Mouse (Mus musculus): ENCODE measurements around the gene Grwd1. TPM values are rescaled to one million over a fixed set of nuclear protein-coding genes. Genes with fewer than 3 reads are reported as not detected.

Grwd1 gene
- total and polyA plus RNA-seq, 2 experiments from 2014 or later = 34.6 to 48.6 TPM

DNA sequence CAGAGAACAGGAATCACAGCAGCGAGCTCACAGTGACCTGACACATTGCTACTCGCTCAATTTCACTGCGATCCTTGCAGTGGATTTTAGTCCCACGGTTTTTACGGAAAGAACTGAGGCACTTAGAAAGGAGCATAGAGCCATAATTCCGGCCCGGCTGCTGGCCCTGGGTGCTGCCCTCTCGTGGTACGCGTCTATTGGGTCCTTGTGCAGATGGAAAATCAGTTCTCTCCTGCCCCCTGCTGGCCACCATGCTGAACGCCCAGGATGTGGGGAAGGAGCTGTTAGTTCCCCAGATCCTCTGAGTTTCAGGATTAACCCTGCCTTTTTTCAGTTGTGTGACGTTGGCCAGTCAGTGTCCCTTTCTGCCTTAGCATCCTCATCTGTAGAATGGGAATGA is 29.4 kb downstream of the Grwd1 start:
- H3K4me3 ChIP-seq (ENCODE audit: low read length) = no peak overlapping the region
- DNase-seq (ENCODE audit: low spot score) (peak; percentile 96), ATAC-seq (peak; percentile 71)
- peak; percentile 100 for TF ChIP-seq CTCF (IDR thresholded peaks at IDR 0.05; ENCODE audit: low read depth)
- peaks cover 3% of the 10 kb centered on the region; the same call in 1 of the 2 replicates for H3K4me1 ChIP-seq (ENCODE audit: insufficient read depth, low read length)
- no peak overlapping the region; the same call in 1 of the 2 replicates for H3K27ac ChIP-seq
- 4% methylated on average over 12 of the region's 12 CpGs for WGBS
- H3K9me3 ChIP-seq (ENCODE audit: low read length) = no peaks in the 10 kb centered on the region
- no peak overlapping the region for H3K9ac ChIP-seq (replicated peaks; ENCODE audit: low read length)
- no peaks in the 10 kb centered on the region for H3K27me3 ChIP-seq (ENCODE audit: insufficient read depth, low read length)
- H3K4me2 ChIP-seq (ENCODE audit: low read depth, low read length) = no peak overlapping the region
- peaks cover 22% of the 10 kb centered on the region for H3K36me3 ChIP-seq (ENCODE audit: insufficient read depth, low read length)

DNA sequence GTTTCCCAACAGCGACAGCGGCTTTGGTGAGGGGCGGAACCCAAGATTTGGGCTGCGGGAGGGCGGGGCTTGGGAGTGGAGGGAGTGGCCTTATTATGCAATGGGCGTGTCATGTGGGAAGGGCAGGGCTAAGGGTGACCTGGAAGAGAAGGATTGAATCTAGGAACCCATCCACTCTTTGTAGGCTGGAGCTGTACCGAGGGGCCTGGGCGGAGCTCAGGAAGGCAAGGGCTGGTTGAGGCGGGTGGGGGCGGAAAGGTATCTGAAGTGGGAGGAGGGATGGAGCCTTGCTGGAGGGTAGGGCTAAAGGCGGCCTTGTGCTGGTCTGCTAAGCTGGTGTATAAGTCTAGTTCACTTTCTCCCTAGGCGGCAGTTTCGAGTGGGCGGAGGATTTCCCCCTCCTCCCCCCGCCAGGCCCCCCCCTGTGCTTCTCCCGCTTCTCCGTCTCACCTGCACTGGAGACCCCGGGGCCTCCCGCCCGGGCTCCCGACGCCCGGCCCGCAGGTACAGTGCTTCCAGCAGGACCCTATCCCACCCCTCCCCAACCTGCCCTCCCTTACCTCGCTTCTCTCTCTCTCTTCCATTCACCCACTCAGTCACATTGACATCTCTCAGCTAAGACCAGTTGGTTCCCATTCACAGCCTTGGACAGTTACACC is 30.1 kb downstream of the Grwd1 start:
- TF ChIP-seq CTCF (IDR thresholded peaks at IDR 0.05; ENCODE audit: low read depth) = no peak
- ATAC-seq (no peak), DNase-seq (ENCODE audit: low spot score) (no peak)
- peak overlapping the region; percentile 22; the same call in 1 of the 2 replicates for H3K27ac ChIP-seq
- H3K4me2 ChIP-seq (ENCODE audit: low read depth, low read length) = peak overlapping the region; percentile 14; the same call in 1 of the 2 replicates
- H3K4me1 ChIP-seq (ENCODE audit: insufficient read depth, low read length) = peaks cover 3% of the 10 kb centered on the region; the same call in 1 of the 2 replicates
- no peaks in the 10 kb centered on the region for H3K9me3 ChIP-seq (ENCODE audit: low read length)
- H3K36me3 ChIP-seq (ENCODE audit: insufficient read depth, low read length) = peaks cover 26% of the 10 kb centered on the region
- H3K9ac ChIP-seq (replicated peaks; ENCODE audit: low read length) = no peak overlapping the region
- H3K4me3 ChIP-seq (ENCODE audit: low read length) = no peak overlapping the region
- WGBS = 35% methylated on average over 20 of the region's 25 CpGs
- H3K27me3 ChIP-seq (ENCODE audit: insufficient read depth, low read length) = no peaks in the 10 kb centered on the region

DNA sequence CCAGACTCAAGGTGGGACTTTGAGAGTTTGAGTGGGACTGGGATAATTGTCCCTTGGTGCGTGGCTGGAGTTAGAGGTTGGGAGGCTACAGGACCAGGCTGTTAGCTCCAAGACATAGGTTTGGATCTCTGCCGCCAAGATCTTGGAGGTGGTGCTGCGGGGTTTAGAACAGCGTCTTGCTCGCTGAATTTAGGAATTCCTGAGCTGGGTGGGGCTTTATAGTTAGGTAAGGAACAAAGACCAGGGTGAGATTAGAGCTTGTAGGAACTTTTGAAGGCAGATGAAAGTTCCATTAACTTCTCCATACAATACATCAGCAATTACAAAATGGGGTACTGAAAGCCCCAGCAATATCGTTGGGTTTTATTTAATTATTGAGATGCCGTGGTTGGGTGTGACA is 30.7 kb downstream of the Grwd1 start:
- H3K27me3 ChIP-seq (ENCODE audit: insufficient read depth, low read length) = no peaks in the 10 kb centered on the region
- peaks cover 31% of the 10 kb centered on the region for H3K36me3 ChIP-seq (ENCODE audit: insufficient read depth, low read length)
- peaks cover 3% of the 10 kb centered on the region; the same call in 1 of the 2 replicates for H3K4me1 ChIP-seq (ENCODE audit: insufficient read depth, low read length)
- no peak overlapping the region for H3K9ac ChIP-seq (replicated peaks; ENCODE audit: low read length)
- DNase-seq (ENCODE audit: low spot score) (no peak), ATAC-seq (no peak)
- no peak overlapping the region for H3K4me2 ChIP-seq (ENCODE audit: low read depth, low read length)
- TF ChIP-seq CTCF (IDR thresholded peaks at IDR 0.05; ENCODE audit: low read depth) = no peak
- H3K4me3 ChIP-seq (ENCODE audit: low read length) = no peak overlapping the region
- H3K27ac ChIP-seq = no peak overlapping the region
- H3K9me3 ChIP-seq (ENCODE audit: low read length) = no peaks in the 10 kb centered on the region
- 50% methylated on average over 7 of the region's 7 CpGs for WGBS

DNA sequence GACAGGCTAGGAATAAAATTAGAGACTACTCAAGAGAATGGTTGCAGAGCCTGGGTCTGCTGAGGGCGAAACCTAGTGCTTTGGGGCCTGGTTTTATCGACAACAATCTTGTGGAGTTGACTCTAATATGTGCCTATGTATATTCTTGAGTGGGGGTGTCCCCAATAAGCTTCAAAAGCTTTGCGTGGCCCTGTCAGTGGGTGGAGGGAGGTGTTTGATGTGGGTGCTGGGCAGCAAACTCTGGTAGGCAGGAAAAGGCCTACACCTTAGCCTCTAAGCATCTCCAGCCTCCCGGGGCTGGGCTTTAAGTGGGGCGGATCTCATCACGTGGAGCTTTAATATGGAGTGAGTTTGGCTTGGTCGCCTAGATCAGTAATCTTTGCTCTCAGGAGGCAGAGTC is 31.8 kb downstream of the Grwd1 start:
- 58% methylated on average over 7 of the region's 7 CpGs for WGBS
- ATAC-seq (no peak), DNase-seq (ENCODE audit: low spot score) (no peak)
- Histone ChIP-seq H3K27ac (no peak overlapping the region), H3K4me2 (ENCODE audit: low read depth, low read length) (no peak overlapping the region; the same call in 1 of the 2 replicates), H3K9me3 (ENCODE audit: low read length) (no peaks in the 10 kb centered on the region), H3K9ac (replicated peaks; ENCODE audit: low read length) (no peak overlapping the region), H3K27me3 (ENCODE audit: insufficient read depth, low read length) (no peaks in the 10 kb centered on the region), H3K4me1 (ENCODE audit: insufficient read depth, low read length) (peaks cover 3% of the 10 kb centered on the region; the same call in 1 of the 2 replicates), H3K4me3 (ENCODE audit: low read length) (no peak overlapping the region), H3K36me3 (ENCODE audit: insufficient read depth, low read length) (peaks cover 29% of the 10 kb centered on the region)
- TF ChIP-seq CTCF (IDR thresholded peaks at IDR 0.05; ENCODE audit: low read depth) = no peak

DNA sequence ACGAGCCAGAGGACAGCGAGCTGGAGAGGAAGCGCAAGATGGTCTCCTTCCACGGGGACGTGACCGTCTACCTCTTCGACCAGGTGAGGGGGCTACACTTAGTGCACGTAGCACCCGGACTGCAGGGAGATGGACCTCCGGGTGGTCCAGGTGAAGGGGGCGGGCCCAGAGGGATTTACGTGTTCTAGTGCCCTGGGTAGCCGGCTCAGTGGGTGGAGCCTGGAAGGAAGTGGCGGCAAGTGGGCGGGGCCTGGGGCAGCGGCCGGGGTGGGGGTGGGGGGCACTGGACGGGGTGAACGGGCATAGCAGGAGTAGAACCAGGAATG is 32.3 kb downstream of the Grwd1 start:
- H3K9me3 ChIP-seq (ENCODE audit: low read length) = no peaks in the 10 kb centered on the region
- DNase-seq (ENCODE audit: low spot score) (peak; percentile 15), ATAC-seq (no peak)
- no peak for TF ChIP-seq CTCF (IDR thresholded peaks at IDR 0.05; ENCODE audit: low read depth)
- WGBS = 7% methylated on average over 19 of the region's 19 CpGs
- peak overlapping the region; percentile 55 for H3K4me2 ChIP-seq (ENCODE audit: low read depth, low read length)
- H3K4me1 ChIP-seq (ENCODE audit: insufficient read depth, low read length) = peaks cover 3% of the 10 kb centered on the region; the same call in 1 of the 2 replicates
- H3K27ac ChIP-seq = no peak overlapping the region
- peak overlapping the region; percentile 47; the same call in 1 of the 2 replicates for H3K9ac ChIP-seq (replicated peaks; ENCODE audit: low read length)
- H3K4me3 ChIP-seq (ENCODE audit: low read length) = peak overlapping the region; percentile 26
- peaks cover 25% of the 10 kb centered on the region for H3K36me3 ChIP-seq (ENCODE audit: insufficient read depth, low read length)
- no peaks in the 10 kb centered on the region for H3K27me3 ChIP-seq (ENCODE audit: insufficient read depth, low read length)

DNA sequence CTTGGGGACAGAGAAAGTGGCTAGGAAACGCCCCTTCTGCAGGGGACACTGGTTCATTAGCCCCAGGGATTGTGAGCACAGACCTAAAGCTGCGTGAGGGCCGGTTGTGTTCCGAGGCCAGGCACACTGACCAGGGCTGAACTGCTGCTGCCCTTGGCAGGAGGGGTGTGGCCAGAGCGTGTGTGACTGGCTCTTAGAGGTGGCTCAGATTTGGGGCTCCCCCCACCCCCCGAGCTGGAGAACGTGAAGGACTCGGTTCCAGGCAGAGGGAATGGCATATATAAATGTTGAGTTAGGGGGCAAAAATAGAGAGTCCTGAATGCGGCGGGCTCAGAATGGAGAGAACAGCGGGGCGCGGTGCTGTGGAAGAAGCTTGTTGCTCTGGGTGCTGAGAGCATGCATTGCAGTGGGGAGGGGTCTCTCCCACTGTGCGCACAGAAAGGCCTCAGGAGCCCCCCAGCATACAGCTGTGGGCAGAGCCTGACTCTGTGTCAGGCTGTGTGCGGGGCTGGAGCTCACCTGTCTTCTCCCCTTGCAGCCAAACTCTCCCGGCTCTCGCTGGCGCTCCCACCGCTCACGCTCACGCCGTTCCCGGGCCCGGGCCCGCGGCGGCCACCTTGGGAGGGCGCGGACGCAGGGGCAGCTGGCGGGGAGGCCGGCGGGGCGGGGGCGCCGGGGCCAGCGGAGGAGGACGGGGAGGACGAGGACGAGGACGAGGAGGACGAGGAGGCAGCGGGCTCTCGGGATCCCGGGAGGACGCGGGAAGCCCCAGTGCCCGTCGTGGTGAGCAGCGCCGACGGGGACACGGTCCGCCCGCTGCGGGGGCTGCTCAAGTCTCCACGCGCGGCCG is 32.9 kb downstream of the Grwd1 start:
- Histone ChIP-seq H3K27ac (no peak overlapping the region), H3K4me1 (ENCODE audit: insufficient read depth, low read length) (peaks cover 3% of the 10 kb centered on the region; the same call in 1 of the 2 replicates), H3K4me3 (ENCODE audit: low read length) (peak overlapping the region; percentile 26), H3K27me3 (ENCODE audit: insufficient read depth, low read length) (no peaks in the 10 kb centered on the region), H3K9ac (replicated peaks; ENCODE audit: low read length) (peak overlapping the region; percentile 47), H3K9me3 (ENCODE audit: low read length) (no peaks in the 10 kb centered on the region), H3K4me2 (ENCODE audit: low read depth, low read length) (peak overlapping the region; percentile 55), H3K36me3 (ENCODE audit: insufficient read depth, low read length) (peaks cover 24% of the 10 kb centered on the region)
- WGBS = 6% methylated on average over 59 of the region's 60 CpGs
- TF ChIP-seq CTCF (IDR thresholded peaks at IDR 0.05; ENCODE audit: low read depth) = no peak
- ATAC-seq (no peak), DNase-seq (ENCODE audit: low spot score) (peak; percentile 14)

All from hindbrain, postnatal 0 days (tissue).